Mouse (Mus musculus) cortical plate, adult 2 months (tissue): Measurements from ENCODE around the gene Dusp5.

ENCODE experiments used
- CTCF ChIP-seq: fragments of 200-500 bp; IDR thresholded peaks from 2 replicates; pipeline ENCODE4 v1.5.1; 2011; ENCODE audit warnings: mild to moderate bottlenecking, control low read depth, low read length; ENCODE audit not compliant: insufficient read depth; ENCODE audit errors: extremely low read depth
- POLR2A ChIP-seq: fragments of 200-500 bp; IDR thresholded peaks from 2 replicates; pipeline ENCODE4 v1.6.1; 2011; ENCODE audit warnings: mild to moderate bottlenecking, low read length, control low read depth; ENCODE audit not compliant: insufficient read depth; ENCODE audit errors: extremely low read depth

DNA sequence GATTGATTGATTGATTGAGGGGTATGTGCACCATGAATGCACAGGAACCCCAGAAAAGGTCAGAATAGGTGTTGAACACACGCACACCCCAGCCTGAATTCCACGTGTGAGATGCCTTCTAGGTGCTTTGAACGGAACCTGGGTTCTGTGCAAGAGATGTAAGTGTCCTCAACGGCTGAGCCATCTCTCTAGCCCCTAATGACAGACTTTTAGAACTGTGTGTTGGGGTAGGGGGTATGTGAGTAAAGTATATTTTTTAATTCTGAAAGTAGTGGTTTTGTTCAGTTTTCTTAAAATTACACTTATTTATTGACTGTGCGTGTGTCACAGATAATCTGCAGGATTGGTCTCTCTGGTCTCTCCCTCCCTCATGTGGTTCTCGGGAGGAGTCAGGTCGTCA, 4.3 kb downstream of the Dusp5 start:
- TF ChIP-seq CTCF (no peak), POLR2A (no peak)
